ENCODE assay signal across 11 mouse cellular contexts in the genomic region with DNA sequence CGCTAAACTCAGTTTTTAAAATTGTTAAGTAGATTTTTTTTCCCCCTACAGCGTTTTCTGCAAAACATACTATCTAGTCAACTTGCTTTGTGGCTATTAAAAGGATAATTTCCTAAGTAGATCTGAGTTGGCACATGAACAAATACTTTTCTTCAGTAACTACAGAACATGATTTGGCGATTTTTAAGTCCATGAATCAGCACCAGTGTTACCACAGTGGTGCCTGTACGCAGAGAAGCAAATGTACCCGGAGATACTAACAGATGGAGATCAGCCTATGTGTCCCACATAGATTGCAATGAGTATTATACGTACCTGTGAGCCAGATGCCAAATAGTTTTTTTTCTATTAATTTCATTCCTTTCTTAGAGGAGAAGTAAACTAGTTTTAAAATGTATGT. TPM values are rescaled to one million over a fixed set of nuclear protein-coding genes. Genes with fewer than 3 reads are reported as not detected.
A peak's percentile ranks its signal among the peaks of the same experiment; 100 is the strongest.
DNase-seq lines count a peak whose midpoint lies in the region; ATAC-seq and TF ChIP-seq lines count a peak whose summit lies in the region.
"Had no signal": no experiment of that assay in that cellular context is flagged by ENCODE, and none has a peak within 500 bp of the region (broad histone marks: within the 10 kb centered on the region; RNA-seq: fewer than 3 reads in every experiment).

No protein-coding gene starts in this region.

- H3K4me2 ChIP-seq in forebrain, embryonic 12.5 days: no peak overlapping the region
- H3K4me2 ChIP-seq in forebrain, embryonic 14.5 days (ENCODE audit: low read length): no peak overlapping the region
- H3K4me2 ChIP-seq in heart, postnatal 0 days (ENCODE audit: low read depth, low read length): peak overlapping the region; percentile 31; the same call in 1 of the 2 replicates
- no peak overlapping the region for H3K4me2 ChIP-seq in midbrain, embryonic 13.5 days (replicated peaks)

- H3K4me1 ChIP-seq in forebrain, embryonic 12.5 days: peaks cover 38% of the 10 kb centered on the region
- H3K4me1 ChIP-seq in forebrain, embryonic 14.5 days (ENCODE audit: control insufficient read depth, insufficient read depth, low read length): 0 out of 2 replicates have a peak, but pooled peaks cover 3% of the 10 kb centered on the region
- H3K4me1 ChIP-seq in heart, postnatal 0 days (ENCODE audit: control insufficient read depth, insufficient read depth): no peaks in the 10 kb centered on the region
- H3K4me1 ChIP-seq in midbrain, embryonic 13.5 days (replicated peaks): peaks cover 40% of the 10 kb centered on the region

- H3K27me3 ChIP-seq in forebrain, embryonic 12.5 days: peaks cover 89% of the 10 kb centered on the region
- H3K27me3 ChIP-seq in forebrain, embryonic 14.5 days (replicated peaks; ENCODE audit: control insufficient read depth, insufficient read depth, low read length): peaks cover 78% of the 10 kb centered on the region
- peaks cover 85% of the 10 kb centered on the region for H3K27me3 ChIP-seq in heart, postnatal 0 days (ENCODE audit: control insufficient read depth, insufficient read depth, low read length)
- peaks cover 91% of the 10 kb centered on the region for H3K27me3 ChIP-seq in midbrain, embryonic 13.5 days

- WGBS in forebrain, embryonic 12.5 days: 8% methylated on average over 6 of the region's 6 CpGs
- 6% methylated on average over 6 of the region's 6 CpGs for WGBS in forebrain, embryonic 14.5 days
- WGBS in heart, postnatal 0 days: 24% methylated on average over 6 of the region's 6 CpGs
- 6% methylated on average over 6 of the region's 6 CpGs for WGBS in midbrain, embryonic 13.5 days

- no peak overlapping the region for H3K27ac ChIP-seq in forebrain, embryonic 12.5 days
- no peak overlapping the region for H3K27ac ChIP-seq in forebrain, embryonic 14.5 days (ENCODE audit: low read depth, low read length)
- peak overlapping the region; percentile 74; the same call in 1 of the 2 replicates for H3K27ac ChIP-seq in layer of hippocampus, adult 2 months
- no peak overlapping the region for H3K27ac ChIP-seq in heart, postnatal 0 days (ENCODE audit: low read depth)
- no peak overlapping the region for H3K27ac ChIP-seq in midbrain, embryonic 13.5 days
- H3K27ac ChIP-seq: macrophage; stomach, postnatal 0 days had no signal

- TF ChIP-seq EP300 in heart, postnatal 0 days (IDR thresholded peaks at IDR 0.05; ENCODE audit: low read depth): no peak

- H3K4me3 ChIP-seq in forebrain, embryonic 12.5 days (replicated peaks): peak overlapping the region; percentile 15; the same call in 1 of the 2 replicates
- no peak overlapping the region for H3K4me3 ChIP-seq in forebrain, embryonic 14.5 days (ENCODE audit: low read depth, low read length)
- peak overlapping the region; percentile 47 for H3K4me3 ChIP-seq in layer of hippocampus, adult 2 months
- peak overlapping the region; percentile 35 for H3K4me3 ChIP-seq in heart, postnatal 0 days (ENCODE audit: low read depth, low read length)
- H3K4me3 ChIP-seq in midbrain, embryonic 13.5 days (replicated peaks): peak overlapping the region; percentile 11; the same call in 1 of the 2 replicates

- no peak for ATAC-seq in forebrain, embryonic 12.5 days (ENCODE audit: low FRiP score)
- ATAC-seq in forebrain, embryonic 14.5 days: no peak
- no peak for ATAC-seq in heart, postnatal 0 days (ENCODE audit: insufficient read depth, low read depth)
- ATAC-seq in midbrain, embryonic 13.5 days: no peak
- no peak for ATAC-seq in granulocyte monocyte progenitor cell, adult 5-6 weeks (replicated peaks; ENCODE audit: poor library complexity, severe bottlenecking)

- H3K36me3 ChIP-seq in forebrain, embryonic 12.5 days (replicated peaks): no peaks in the 10 kb centered on the region
- no peaks in the 10 kb centered on the region for H3K36me3 ChIP-seq in forebrain, embryonic 14.5 days (ENCODE audit: control insufficient read depth, insufficient read depth, low read length)
- no peaks in the 10 kb centered on the region for H3K36me3 ChIP-seq in heart, postnatal 0 days (replicated peaks; ENCODE audit: control insufficient read depth, insufficient read depth, low read length)
- H3K36me3 ChIP-seq in midbrain, embryonic 13.5 days: no peaks in the 10 kb centered on the region

- DNase-seq in forebrain, embryonic 14.5 days (ENCODE audit: low spot score): no peak
- DNase-seq in layer of hippocampus, adult 2 months (ENCODE audit: low spot score in 2 of 2): no peak
- DNase-seq in layer of hippocampus, postnatal 25 days (ENCODE audit: extremely low spot score in 1 of 2, low spot score in 1 of 2): no peak
- no peak for DNase-seq in heart, postnatal 0 days (ENCODE audit: low spot score)
- DNase-seq in cerebellum, postnatal 14 days: no peak

- TF ChIP-seq CTCF in layer of hippocampus, adult 2 months (conservative IDR thresholded peaks at IDR 0.05): no peak
- no peak for TF ChIP-seq CTCF in heart, postnatal 0 days (IDR thresholded peaks at IDR 0.05; ENCODE audit: low read depth)

- H3K9ac ChIP-seq in forebrain, embryonic 12.5 days: no peak overlapping the region
- H3K9ac ChIP-seq in forebrain, embryonic 14.5 days (ENCODE audit: low read length): no peak overlapping the region
- no peak overlapping the region for H3K9ac ChIP-seq in heart, postnatal 0 days (replicated peaks; ENCODE audit: low read depth, low read length)
- no peak overlapping the region for H3K9ac ChIP-seq in midbrain, embryonic 13.5 days (replicated peaks)

- no peaks in the 10 kb centered on the region for H3K9me3 ChIP-seq in forebrain, embryonic 12.5 days
- no peaks in the 10 kb centered on the region for H3K9me3 ChIP-seq in forebrain, embryonic 14.5 days (replicated peaks; ENCODE audit: control insufficient read depth, low read length)
- H3K9me3 ChIP-seq in heart, postnatal 0 days (replicated peaks; ENCODE audit: control insufficient read depth, low read length): no peaks in the 10 kb centered on the region
- H3K9me3 ChIP-seq in midbrain, embryonic 13.5 days: no peaks in the 10 kb centered on the region

RNA-seq across cellular contexts. Expression of a gene that starts 3.3 kb away (rescaled TPM):
- 2.7 and 5.0 TPM in 2 replicates for polyA plus RNA-seq in forebrain, embryonic 12.5 days (2016; fragmentation: Nextera tagmentation; extraction: Ambion mirVana)
- polyA plus RNA-seq in forebrain, embryonic 14.5 days (2014; fragmentation: Nextera tagmentation; extraction: Ambion mirVana): 1.4 and 1.5 TPM in 2 replicates
- 1 to 10 TPM; 4.2 to 5.2 TPM for total RNA-seq in layer of hippocampus, adult 2 months (2021)
- total RNA-seq in layer of hippocampus, postnatal 25 days (2021): 1 to 10 TPM; 3.6 to 4.2 TPM
- total RNA-seq in heart, postnatal 0 days (2014; rRNA removed; ENCODE audit: low replicate concordance): 20.0 and 22.6 TPM in 2 replicates
- polyA plus RNA-seq in heart, postnatal 0 days (2015; fragmentation: Nextera tagmentation; extraction: Ambion mirVana): 1.5 and 1.6 TPM in 2 replicates
- 0.97 and 1.0 TPM in 2 replicates for polyA plus RNA-seq in midbrain, embryonic 13.5 days (2015; fragmentation: Nextera tagmentation; extraction: Ambion mirVana)
- total RNA-seq in granulocyte monocyte progenitor cell, adult 5-6 weeks (2014; fragmentation: Nextera tagmentation): not detected in 2 replicates
- total RNA-seq in granulocyte monocyte progenitor cell, adult 5-6 weeks (2017): not detected in 2 replicates
- total RNA-seq: hematopoietic stem cell, adult 5-6 weeks had no signal
- polyA plus RNA-seq: macrophage had no signal

Comparison
In these comparisons a context has a peak if more than half of its experiments do, and no peak if none do; other contexts are left out.
1. RNA of a gene that starts 3.3 kb away (total RNA-seq): 20.0 to 22.6 TPM in heart, postnatal 0 days, 4.2 to 5.2 TPM in layer of hippocampus, adult 2 months and 3.6 to 4.2 TPM in layer of hippocampus, postnatal 25 days; not detected in granulocyte monocyte progenitor cell, adult 5-6 weeks; every median in the first group is over 4 times any median in the second.